Mouse (Mus musculus) G1E (cell line): ENCODE data around the gene Tmtc1.

ENCODE experiments used
- CTCF ChIP-seq: IDR thresholded peaks from 2 replicates; pipeline ENCODE4 v1.5.1; 2012; ENCODE audit warnings: low read depth, low read length, inconsistent platforms, mixed read lengths
- TAL1 ChIP-seq: conservative IDR thresholded peaks from 2 replicates; pipeline ENCODE4 v1.6.1; 2012; ENCODE audit warnings: low read depth, low read length, inconsistent platforms, mixed read lengths

GRCm38 (mm10) chr6:148294506-148294905 is 149.7 kb downstream of the Tmtc1 start:
- TF ChIP-seq CTCF (no peak), TAL1 (no peak)
